Mouse (Mus musculus) liver, embryonic 15.5 days (tissue): ENCODE results near the gene Col4a3bp. TPM values are rescaled to one million over a fixed set of nuclear protein-coding genes. Genes with fewer than 3 reads are reported as not detected.

ENCODE experiments used
- ATAC-seq: fragments of 200-750 bp; cut with Nextera tagmentation; 2 replicates; pipeline ENCODE4 v1.8.0; 2017; ENCODE audit warnings: moderate number of reproducible peaks, mild to moderate bottlenecking, moderate library complexity; ENCODE audit not compliant: insufficient read depth
- H3K27ac ChIP-seq: fragments of 300-500 bp; sonication (generic); replicated peaks from 2 replicates; pipeline ENCODE4 v1.5.1; 2015; ENCODE audit warnings: mild to moderate bottlenecking, inconsistent platforms
- H3K27me3 ChIP-seq: fragments of 300-500 bp; sonication (generic); 2 replicates; pipeline ENCODE4 v1.6.1; 2015; ENCODE audit warnings: mild to moderate bottlenecking, inconsistent platforms
- H3K36me3 ChIP-seq: fragments of 300-500 bp; sonication (generic); replicated peaks from 2 replicates; pipeline ENCODE4 v1.6.1; 2015; ENCODE audit warnings: moderate library complexity, mild to moderate bottlenecking, inconsistent platforms
- H3K4me1 ChIP-seq: fragments of 300-500 bp; sonication (generic); replicated peaks from 2 replicates; pipeline ENCODE4 v1.6.1; 2015; ENCODE audit warnings: inconsistent platforms
- H3K4me2 ChIP-seq: fragments of 300-500 bp; sonication (generic); 2 replicates; pipeline ENCODE4 v1.6.1; 2015; ENCODE audit warnings: moderate library complexity, mild to moderate bottlenecking, inconsistent platforms
- H3K4me3 ChIP-seq: fragments of 300-500 bp; sonication (generic); replicated peaks from 2 replicates; pipeline ENCODE4 v1.5.1; 2015; ENCODE audit warnings: mild to moderate bottlenecking, inconsistent platforms
- H3K9ac ChIP-seq: fragments of 300-500 bp; sonication (generic); 2 replicates; pipeline ENCODE4 v1.6.1; 2015; ENCODE audit warnings: moderate library complexity, mild to moderate bottlenecking, inconsistent platforms
- H3K9me3 ChIP-seq: fragments of 300-500 bp; sonication (generic); replicated peaks from 2 replicates; pipeline ENCODE4 v1.6.1; 2016; ENCODE audit warnings: inconsistent platforms
- WGBS: fragments of 180-500 bp; shearing (Covaris S2); methylation state at CpG from one replicate; pipeline ENCODE4 v1.1.7; 2015; ENCODE audit warnings: mixed read lengths; ENCODE audit not compliant: insufficient replicate concordance; 5-methylcytosine and 5-hydroxymethylcytosine counted together
- polyA plus RNA-seq: library from polyadenylated mRNA; unstranded; fragments of >200 nt; fragmentation: Nextera tagmentation; extraction: Ambion mirVana; gene quantifications from 2 replicates; pipeline ENCODE4 v1.2.1, GENCODE M21; 2015

Col4a3bp gene
- polyA plus RNA-seq, 1 experiment from 2014 or later = 5.5 TPM

DNA sequence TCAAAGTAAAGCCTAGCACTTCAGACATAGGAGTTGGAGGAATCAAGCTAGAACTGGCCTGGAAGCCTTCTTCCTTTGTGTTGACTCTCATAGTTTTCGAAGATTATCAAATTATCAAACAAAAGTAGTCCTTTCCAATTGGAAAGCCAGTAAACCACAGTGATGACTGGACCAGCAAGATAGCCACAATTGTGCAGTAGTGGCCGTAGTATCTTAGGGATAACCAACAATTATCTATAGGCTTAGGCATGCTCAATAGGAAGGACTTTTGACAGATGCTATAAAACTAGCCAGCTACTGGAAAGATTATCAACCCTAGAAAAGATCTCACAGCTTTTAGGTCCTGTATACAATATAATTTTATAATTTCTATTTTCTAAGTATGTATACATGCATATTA is 41.8 kb downstream of the Col4a3bp start:
- no peak for ATAC-seq
- WGBS = 28% methylated on average over 2 of the region's 2 CpGs

DNA sequence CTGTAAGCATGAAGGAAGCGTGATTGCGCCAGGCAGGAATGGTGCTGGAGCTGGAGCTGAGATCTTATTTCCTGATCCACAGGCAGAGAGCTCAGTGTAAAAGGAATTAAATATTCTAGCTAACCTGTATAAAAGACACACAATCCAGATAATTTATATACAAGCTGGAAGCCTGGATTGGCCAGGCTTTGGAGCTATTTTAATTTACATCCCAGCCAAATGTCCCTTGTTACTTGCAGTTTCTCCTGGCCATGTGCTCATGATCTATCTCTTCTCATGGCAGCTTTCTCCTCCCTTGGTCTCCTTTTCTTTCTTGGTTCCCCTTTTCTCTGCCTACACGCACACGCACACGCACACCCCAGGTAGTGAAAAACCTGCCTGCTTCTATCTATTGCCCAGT is 44.1 kb downstream of the Col4a3bp start:
- no peak overlapping the region for H3K9ac ChIP-seq
- H3K4me2 ChIP-seq = no peak overlapping the region
- no peaks in the 10 kb centered on the region for H3K27me3 ChIP-seq
- H3K27ac ChIP-seq = no peak overlapping the region
- H3K9me3 ChIP-seq = no peaks in the 10 kb centered on the region
- H3K36me3 ChIP-seq = 0 out of 2 replicates have a peak, but pooled peaks cover 4% of the 10 kb centered on the region
- no peak for ATAC-seq
- 87% methylated on average over 5 of the region's 5 CpGs for WGBS
- H3K4me3 ChIP-seq = no peak overlapping the region
- H3K4me1 ChIP-seq = peaks cover 24% of the 10 kb centered on the region; the same call in 1 of the 2 replicates

More for the DNA sequence above, 41.8 kb downstream of the Col4a3bp start:
- Histone ChIP-seq H3K4me1 (peaks cover 12% of the 10 kb centered on the region; the same call in 1 of the 2 replicates), H3K27me3 (no peaks in the 10 kb centered on the region), H3K36me3 (0 out of 2 replicates have a peak, but pooled peaks cover 4% of the 10 kb centered on the region), H3K4me2 (no peak overlapping the region), H3K9ac (no peak overlapping the region), H3K9me3 (no peaks in the 10 kb centered on the region), H3K4me3 (no peak overlapping the region), H3K27ac (no peak overlapping the region)

DNA sequence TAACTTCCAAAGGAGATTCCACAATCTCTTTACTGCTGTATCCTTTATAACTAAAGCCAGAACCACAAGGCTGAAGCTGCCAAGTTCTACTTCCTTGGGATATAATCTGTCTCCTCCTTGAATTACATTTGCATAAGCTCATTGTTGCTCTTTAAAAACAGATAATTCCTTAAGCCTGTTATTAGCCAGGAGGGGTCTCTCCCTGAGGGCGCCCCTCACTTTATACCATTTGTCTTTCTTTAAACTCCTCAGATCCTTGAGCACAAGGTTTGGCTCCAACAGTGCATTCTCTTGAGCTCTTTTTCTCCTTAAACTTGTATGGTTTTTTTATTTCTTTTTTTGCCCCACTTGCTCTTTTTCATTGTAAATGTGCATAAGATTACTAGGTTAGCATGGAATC is 46.2 kb downstream of the Col4a3bp start:
- Histone ChIP-seq H3K9me3 (no peaks in the 10 kb centered on the region), H3K4me3 (no peak overlapping the region), H3K4me2 (no peak overlapping the region), H3K27ac (no peak overlapping the region), H3K4me1 (peaks cover 24% of the 10 kb centered on the region; the same call in 1 of the 2 replicates), H3K27me3 (no peaks in the 10 kb centered on the region), H3K36me3 (0 out of 2 replicates have a peak, but pooled peaks cover 4% of the 10 kb centered on the region), H3K9ac (no peak overlapping the region)
- no peak for ATAC-seq
- WGBS = 69% methylated on average over 1 of the region's 1 CpGs

DNA sequence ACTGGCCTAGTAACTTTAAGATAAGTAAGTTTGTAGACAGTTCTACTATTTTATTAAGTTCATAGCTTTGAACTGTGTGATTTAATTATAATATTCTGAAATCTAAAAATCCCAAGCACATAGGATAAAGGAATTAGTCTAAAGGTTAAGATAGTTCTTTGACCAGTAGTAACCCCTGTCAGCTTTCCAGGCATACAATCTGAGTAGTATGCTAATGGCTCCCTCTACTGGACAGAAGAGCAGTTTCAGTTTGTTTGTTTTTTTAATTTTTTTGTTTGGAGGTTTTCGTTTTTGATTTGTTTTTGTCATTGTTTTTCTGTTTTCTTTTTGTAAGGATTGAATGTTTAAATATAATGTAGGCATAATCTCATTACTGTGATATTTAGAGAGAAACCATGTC is 51.2 kb downstream of the Col4a3bp start:
- H3K4me1 ChIP-seq = peaks cover 14% of the 10 kb centered on the region; the same call in 1 of the 2 replicates
- 7% methylated on average over 1 of the region's 1 CpGs for WGBS
- no peaks in the 10 kb centered on the region for H3K27me3 ChIP-seq
- H3K36me3 ChIP-seq = peaks cover 1% of the 10 kb centered on the region; the same call in 1 of the 2 replicates
- H3K9me3 ChIP-seq = no peaks in the 10 kb centered on the region
- H3K9ac ChIP-seq = no peak overlapping the region
- H3K27ac ChIP-seq = no peak overlapping the region
- no peak overlapping the region for H3K4me2 ChIP-seq
- ATAC-seq = no peak
- H3K4me3 ChIP-seq = no peak overlapping the region

DNA sequence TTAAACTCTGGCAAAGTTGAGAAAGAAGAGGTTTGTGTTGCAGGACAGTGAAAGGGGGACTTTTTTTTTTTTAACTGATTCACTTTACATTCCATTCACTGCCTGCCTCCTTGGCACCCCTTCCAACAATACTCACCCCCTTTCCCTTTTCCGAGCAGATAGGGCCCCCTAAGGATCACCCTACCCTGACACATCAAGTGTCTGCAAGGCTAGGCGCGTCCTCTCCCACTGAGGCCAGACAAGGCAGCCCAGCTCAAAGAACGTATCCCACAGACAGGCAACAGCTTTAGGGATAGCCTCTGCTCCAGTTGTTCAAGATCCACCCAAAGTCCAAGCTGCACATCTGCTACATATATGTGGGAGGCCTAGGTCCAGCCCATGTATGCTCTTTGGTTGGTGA is 51.7 kb downstream of the Col4a3bp start:
- no peak overlapping the region for H3K9ac ChIP-seq
- H3K36me3 ChIP-seq = peaks cover 5% of the 10 kb centered on the region; the same call in 1 of the 2 replicates
- no peaks in the 10 kb centered on the region for H3K9me3 ChIP-seq
- no peak overlapping the region for H3K27ac ChIP-seq
- WGBS = 78% methylated on average over 4 of the region's 4 CpGs
- ATAC-seq = no peak
- H3K27me3 ChIP-seq = no peaks in the 10 kb centered on the region
- no peak overlapping the region for H3K4me2 ChIP-seq
- no peak overlapping the region for H3K4me3 ChIP-seq
- H3K4me1 ChIP-seq = peaks cover 14% of the 10 kb centered on the region; the same call in 1 of the 2 replicates

DNA sequence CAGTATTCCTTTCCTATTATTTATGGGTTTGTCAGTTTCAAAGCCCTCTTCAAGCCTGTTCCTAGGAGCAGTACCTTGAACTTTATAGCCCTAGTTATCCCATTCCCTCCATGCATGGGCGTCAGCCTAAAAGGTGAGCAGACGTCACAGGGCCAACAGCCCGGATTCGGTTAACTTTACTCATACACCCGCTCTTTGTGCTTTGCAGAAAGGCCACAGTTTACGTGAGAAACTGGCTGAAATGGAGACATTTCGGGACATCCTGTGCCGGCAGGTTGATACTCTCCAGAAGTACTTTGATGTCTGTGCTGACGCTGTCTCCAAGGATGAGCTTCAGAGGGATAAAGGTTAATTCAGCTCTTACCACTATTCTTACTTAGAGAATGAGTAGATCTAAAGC is 56.8 kb downstream of the Col4a3bp start:
- no peak for ATAC-seq
- WGBS = 88% methylated on average over 9 of the region's 9 CpGs
- H3K27me3 ChIP-seq = no peaks in the 10 kb centered on the region

DNA sequence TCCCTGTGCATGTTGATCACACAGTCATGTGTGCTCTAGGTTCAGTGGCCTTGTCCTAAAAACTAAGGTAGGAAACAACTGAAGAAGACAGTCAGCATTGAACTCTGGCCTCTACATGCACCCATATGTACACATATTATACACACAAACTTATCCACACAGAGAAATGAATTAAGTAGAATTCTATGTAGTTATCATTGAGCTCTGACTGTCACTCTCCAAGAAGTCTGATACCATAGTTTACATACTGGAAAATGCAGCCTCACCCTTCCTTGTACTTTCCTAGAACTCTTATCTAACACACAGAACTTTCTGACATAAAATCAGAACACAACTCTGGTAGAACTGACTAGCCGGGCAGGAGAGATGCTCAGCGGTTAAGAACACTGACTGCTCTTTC is 61.8 kb downstream of the Col4a3bp start:
- no peak overlapping the region for H3K4me2 ChIP-seq
- H3K27me3 ChIP-seq = no peaks in the 10 kb centered on the region
- peaks cover 41% of the 10 kb centered on the region for H3K36me3 ChIP-seq
- no peak for ATAC-seq
- no peak overlapping the region for H3K9ac ChIP-seq
- no peak overlapping the region for H3K4me3 ChIP-seq
- no peak overlapping the region for H3K27ac ChIP-seq
- 60% methylated on average over 2 of the region's 2 CpGs for WGBS
- no peaks in the 10 kb centered on the region for H3K9me3 ChIP-seq
- H3K4me1 ChIP-seq = no peaks in the 10 kb centered on the region

More for the DNA sequence above, 56.8 kb downstream of the Col4a3bp start:
- Histone ChIP-seq H3K4me2 (no peak overlapping the region), H3K36me3 (peaks cover 24% of the 10 kb centered on the region), H3K4me1 (no peaks in the 10 kb centered on the region), H3K27ac (no peak overlapping the region), H3K4me3 (no peak overlapping the region), H3K9me3 (no peaks in the 10 kb centered on the region), H3K9ac (no peak overlapping the region)

DNA sequence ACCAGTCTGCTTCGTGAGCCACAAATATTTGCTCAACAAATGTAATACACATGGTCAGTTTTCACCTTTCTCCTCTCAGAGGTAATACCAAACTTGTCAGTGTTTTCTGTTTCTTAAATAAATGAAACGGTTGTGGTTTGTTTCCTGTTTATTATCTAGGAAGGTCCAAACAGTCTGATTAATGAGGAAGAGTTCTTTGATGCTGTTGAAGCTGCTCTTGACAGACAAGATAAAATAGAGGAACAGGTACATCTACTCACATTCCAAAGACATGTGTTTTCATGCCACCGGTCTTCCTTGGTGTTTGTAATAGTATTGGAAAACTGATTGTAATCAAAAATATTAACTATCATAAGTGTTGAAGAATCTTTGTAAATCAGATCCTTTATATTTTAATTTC is 72.2 kb downstream of the Col4a3bp start:
- Histone ChIP-seq H3K4me2 (no peak overlapping the region), H3K36me3 (peaks cover 37% of the 10 kb centered on the region; the same call in 1 of the 2 replicates), H3K4me1 (no peaks in the 10 kb centered on the region), H3K9ac (no peak overlapping the region), H3K9me3 (no peaks in the 10 kb centered on the region), H3K4me3 (no peak overlapping the region), H3K27ac (no peak overlapping the region), H3K27me3 (no peaks in the 10 kb centered on the region)
- WGBS = 63% methylated on average over 3 of the region's 3 CpGs
- ATAC-seq = no peak

DNA sequence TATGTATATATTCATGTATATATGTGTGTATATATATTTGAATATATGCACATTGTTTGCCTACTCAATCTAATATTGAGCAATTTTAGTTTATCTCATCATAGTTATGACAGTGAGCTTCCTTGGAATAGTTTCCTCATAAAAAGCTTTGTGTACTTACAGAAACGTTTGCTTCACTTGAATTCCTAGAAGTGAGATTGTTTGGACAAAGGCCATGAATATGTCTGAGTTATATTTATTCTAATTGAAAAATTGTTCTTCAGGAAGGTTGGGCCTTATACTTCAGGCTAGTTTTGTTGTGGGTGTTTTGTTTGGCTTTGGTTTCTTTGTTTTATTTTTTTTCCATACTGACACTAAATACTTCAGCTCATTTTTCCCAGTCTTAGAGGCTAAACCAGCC is 78.5 kb downstream of the Col4a3bp start:
- Histone ChIP-seq H3K36me3 (peaks cover 28% of the 10 kb centered on the region), H3K27me3 (no peaks in the 10 kb centered on the region), H3K9ac (no peak overlapping the region), H3K4me1 (no peaks in the 10 kb centered on the region), H3K4me3 (no peak overlapping the region), H3K4me2 (no peak overlapping the region), H3K27ac (no peak overlapping the region), H3K9me3 (no peaks in the 10 kb centered on the region)
- ATAC-seq = no peak
- WGBS = 49% methylated on average over 1 of the region's 1 CpGs

DNA sequence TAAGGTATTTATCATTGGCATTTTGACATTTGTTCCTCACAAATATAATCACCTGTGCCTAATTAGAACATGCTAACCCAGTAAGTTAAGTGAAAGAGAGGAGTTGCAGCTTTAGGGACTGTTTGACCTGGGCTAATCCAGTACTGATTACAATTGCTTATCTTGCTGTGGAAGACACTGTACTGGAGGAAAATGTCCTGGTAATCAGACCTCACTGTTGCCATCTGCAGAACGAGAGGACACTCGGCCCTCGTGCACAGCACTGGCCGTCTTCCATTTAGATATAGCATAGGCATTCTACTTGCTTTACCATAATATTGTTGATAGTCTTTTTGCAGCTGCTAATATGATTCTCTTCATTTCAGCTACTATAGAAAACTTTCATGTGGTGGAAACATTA is 88.0 kb downstream of the Col4a3bp start:
- peak; percentile 58; the same call in 1 of the 2 replicates for ATAC-seq
- Histone ChIP-seq H3K36me3 (peaks cover 44% of the 10 kb centered on the region), H3K4me2 (no peak overlapping the region), H3K9me3 (no peaks in the 10 kb centered on the region), H3K27ac (no peak overlapping the region), H3K4me3 (no peak overlapping the region), H3K27me3 (no peaks in the 10 kb centered on the region), H3K4me1 (no peaks in the 10 kb centered on the region), H3K9ac (no peak overlapping the region)
- 32% methylated on average over 4 of the region's 4 CpGs for WGBS

DNA sequence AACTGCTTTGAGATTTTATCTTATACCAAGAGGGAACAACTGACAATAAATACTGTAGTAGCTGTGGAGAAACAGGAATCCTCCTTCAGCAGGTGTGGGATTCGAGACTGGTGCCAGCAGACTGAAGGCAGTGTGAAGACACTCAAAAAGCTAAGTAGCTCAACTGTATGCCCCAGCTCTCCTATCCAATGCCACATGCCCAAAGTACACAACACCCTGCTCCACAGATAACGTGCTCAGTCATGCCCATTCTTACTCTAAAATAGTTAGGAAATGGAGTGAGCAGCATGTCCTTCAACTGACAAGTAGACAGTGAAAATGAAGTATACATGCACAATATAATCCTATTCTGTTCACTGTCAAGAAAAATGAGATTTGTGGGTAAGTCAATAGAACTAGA is 101.8 kb downstream of the Col4a3bp start:
- Histone ChIP-seq H3K4me3 (no peak overlapping the region), H3K9me3 (no peaks in the 10 kb centered on the region), H3K9ac (no peak overlapping the region), H3K36me3 (peaks cover 19% of the 10 kb centered on the region), H3K4me1 (no peaks in the 10 kb centered on the region), H3K27me3 (no peaks in the 10 kb centered on the region), H3K27ac (no peak overlapping the region), H3K4me2 (no peak overlapping the region)
- 48% methylated on average over 2 of the region's 2 CpGs for WGBS
- ATAC-seq = no peak

DNA sequence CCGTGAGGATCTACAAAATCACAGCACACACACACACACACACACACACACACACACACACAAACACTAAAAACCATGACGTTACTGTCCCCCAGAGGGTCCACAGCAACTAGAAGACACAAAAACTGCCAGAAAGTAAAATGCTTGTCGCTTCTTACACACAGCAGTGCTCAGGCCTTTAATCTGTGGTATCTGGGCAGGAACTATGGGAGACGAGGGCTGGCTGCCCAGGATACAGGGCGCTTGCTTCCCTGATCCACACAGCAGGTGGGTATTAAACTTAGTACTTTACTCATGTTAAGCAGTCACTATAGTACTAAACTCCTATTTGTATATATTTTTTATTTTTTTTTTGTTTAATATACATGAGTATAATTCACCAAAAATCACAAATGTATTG is 103.4 kb downstream of the Col4a3bp start:
- 49% methylated on average over 5 of the region's 5 CpGs for WGBS
- no peak overlapping the region for H3K4me2 ChIP-seq
- H3K4me1 ChIP-seq = no peaks in the 10 kb centered on the region
- H3K9ac ChIP-seq = no peak overlapping the region
- no peaks in the 10 kb centered on the region for H3K27me3 ChIP-seq
- H3K27ac ChIP-seq = no peak overlapping the region
- peaks cover 30% of the 10 kb centered on the region for H3K36me3 ChIP-seq
- no peak for ATAC-seq
- H3K4me3 ChIP-seq = no peak overlapping the region
- H3K9me3 ChIP-seq = no peaks in the 10 kb centered on the region
